Mouse (Mus musculus) G1E (cell line): ENCODE measurements around the gene Kcnk3.

Experiments
- CTCF ChIP-seq: IDR thresholded peaks from 2 replicates; pipeline ENCODE4 v1.5.1; 2012; ENCODE audit warnings: low read depth, low read length, inconsistent platforms, mixed read lengths
- GATA1 ChIP-seq: IDR thresholded peaks from 2 replicates; pipeline ENCODE4 v1.6.1; 2012; ENCODE audit warnings: borderline replicate concordance, low read length, inconsistent platforms, mixed read lengths
- GATA2 ChIP-seq: IDR thresholded peaks from 2 replicates; pipeline ENCODE4 v1.6.1; 2012; ENCODE audit warnings: low read depth, low read length, inconsistent platforms, borderline replicate concordance
- TAL1 ChIP-seq: conservative IDR thresholded peaks from 2 replicates; pipeline ENCODE4 v1.6.1; 2012; ENCODE audit warnings: low read depth, low read length, inconsistent platforms, mixed read lengths

- no peak for TF ChIP-seq CTCF
- no peak for TF ChIP-seq GATA1
- TF ChIP-seq TAL1, result no peak
- TF ChIP-seq GATA2, result no peak
Observed at GRCm38 (mm10) chr5:30616644-30617043, 28.7 kb downstream of the Kcnk3 start.
